Mouse (Mus musculus) spleen, postnatal 4 days (tissue): ENCODE measurements around the gene Mrps35.

Source experiments
- DNase-seq, 2 experiments: peaks; one replicate each; pipeline ENCODE4 v3.0.0; 2022; ENCODE audit warnings: low spot score in 2 of 2

Mrps35 gene

DNA sequence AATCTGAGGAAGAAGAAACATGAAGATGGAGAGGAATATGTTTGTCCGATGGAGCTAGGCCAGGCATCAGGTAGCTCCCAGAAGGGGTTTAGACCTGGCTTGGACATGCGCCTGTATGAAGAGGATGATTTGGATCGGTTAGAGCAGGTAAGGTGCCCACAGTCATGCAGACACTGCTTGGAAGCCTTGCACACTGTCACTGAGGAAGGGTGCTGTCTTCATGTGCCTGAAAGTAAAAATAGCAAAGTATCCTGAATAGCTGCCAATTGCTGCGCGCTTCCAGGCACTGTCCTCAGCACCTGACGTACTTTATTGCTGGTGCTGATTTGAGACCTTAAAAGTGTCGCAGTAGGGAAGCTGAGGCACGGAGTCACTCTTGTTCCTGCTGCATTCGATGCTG lies 13.0 kb upstream of the Mrps35 start:
- peak in 1 of 2 experiments; percentile 31 for DNase-seq

DNA sequence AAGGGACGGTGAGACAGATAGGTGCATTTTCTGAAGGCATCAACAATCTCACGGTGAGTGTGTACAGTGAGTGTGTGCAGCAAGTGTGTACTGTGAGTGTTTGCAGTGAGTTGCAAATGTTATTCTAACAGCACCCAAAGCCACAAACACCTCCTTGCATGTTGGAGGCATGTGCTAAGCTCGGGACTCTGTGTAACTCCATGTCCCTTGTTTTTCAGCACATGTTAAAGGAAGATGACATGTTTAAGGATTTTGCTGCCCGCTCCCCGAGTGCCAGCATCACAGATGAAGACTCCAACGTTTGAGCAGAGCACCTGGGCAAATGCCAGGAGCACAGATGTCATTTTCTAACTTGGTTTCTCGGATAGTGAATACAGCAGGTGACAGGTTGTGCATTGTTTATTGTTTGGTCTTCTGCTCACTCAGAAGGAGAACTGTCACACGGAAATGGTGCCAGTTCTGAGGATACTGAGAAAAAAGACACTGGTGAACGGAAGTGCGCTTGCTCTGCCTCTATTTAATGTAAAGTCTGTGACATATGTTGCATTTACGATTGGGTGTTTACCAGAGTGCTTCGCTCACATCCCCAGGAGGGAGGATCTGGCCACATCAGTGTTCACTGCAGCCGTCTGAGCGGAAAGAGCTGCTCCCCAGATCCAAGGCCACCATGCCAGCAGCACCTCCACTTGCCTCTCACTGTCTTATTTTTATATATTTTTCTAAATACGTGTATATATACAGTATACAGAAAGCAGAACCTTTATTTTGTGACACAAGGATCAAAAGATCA lies 12.3 kb upstream of the Mrps35 start:
- no peak for DNase-seq

DNA sequence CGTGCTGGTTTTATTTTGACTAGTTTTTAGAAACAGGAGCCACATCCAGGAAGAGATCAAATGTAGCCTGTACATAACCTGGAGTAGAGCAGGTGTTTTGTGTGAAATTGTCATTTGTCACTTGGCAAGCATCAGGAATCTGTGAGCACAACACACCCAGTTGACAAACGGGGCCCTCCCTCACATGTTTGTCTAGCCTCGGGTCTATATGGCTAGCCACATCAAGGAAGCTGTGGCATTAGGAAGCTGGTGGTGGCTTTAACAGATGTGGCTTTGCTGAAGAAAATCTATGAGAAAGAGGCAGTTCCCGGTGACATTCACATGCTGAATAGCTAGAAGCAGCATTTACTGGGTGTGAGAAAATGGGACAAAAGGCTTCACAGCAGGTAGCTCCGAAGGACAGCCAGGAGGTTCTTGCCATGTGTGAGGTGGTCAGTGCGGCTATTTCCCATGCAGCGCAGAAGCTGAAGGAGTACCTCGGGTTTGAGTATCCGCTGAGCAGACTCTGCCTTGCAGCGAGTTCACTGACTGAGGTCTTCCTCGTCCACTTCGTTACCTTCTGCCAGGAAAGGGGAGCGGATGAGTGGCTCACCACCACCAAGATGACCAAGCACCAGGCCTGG lies 10.2 kb upstream of the Mrps35 start, which contains the start of gene Rep15:
Rep15 (plus strand) TSS at position 282 of the 623 bp plus-strand sequence.
- no peak for DNase-seq

DNA sequence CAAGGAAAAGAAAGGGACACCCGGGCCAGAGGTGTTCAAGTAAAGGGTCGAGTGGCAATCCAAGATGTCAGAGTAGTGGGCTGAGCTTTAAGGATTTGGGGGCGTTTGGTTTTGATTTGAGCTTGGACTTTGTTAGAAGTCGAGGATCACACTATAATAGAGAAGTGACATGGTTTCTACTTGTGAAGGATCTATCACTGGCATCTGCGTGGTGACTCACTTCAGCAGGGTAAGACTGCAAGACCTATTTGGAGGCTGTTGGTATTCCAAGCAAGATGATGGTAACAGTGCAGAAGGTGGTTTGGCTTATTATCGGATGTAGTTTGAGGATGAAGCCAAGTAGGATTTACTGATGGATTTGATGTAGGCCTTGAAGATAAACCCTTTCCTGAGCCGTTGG lies 1.1 kb downstream of the Mrps35 start:
- DNase-seq: no peak

DNA sequence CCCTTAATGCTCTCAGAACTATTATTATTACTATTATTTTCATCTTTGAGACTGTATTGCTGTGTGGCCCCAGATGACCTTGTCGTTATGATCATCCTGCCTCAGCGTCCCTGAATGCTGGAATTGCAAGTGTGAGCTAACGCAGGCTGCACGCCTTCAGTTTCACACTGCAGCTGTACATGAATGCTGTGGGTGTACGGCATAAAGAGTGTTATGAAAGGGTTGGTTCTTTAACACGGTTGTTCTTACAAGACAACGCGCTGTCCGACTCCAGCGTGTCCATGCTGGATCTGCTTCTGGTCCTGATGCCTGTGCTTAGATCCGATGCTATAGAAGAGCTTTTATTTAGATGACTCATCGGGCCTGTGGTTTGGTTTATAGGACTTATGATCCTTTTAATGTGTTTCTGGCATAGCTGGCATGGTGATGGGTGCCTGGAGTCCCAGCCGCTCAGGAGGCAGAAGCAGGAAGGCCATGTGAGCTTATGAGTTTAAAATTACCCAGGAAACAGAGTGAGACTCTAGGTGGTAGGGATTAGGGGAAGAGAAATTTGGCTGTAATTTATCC lies 6.8 kb downstream of the Mrps35 start:
- no peak for DNase-seq

DNA sequence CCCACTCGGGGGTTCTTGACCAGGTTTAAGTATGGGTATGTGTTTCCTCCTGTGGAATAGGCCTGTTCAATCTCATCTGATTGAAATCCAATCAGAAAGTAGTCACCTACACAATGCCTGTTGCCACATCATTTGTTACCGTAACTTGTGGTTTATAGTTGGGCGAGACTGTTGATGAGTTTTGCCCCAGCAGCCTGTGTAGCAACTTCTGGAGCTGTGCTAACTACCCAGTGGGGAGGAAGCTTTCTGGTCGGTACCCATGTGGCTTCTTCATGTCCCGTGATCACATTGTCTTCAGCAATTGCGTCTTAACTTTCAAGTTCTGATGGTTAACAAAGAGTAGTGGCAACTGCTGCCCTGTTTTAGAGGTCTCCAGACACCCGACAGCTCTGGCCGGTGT lies 9.1 kb downstream of the Mrps35 start:
- peak in 1 of 2 experiments; percentile 56 for DNase-seq

DNA sequence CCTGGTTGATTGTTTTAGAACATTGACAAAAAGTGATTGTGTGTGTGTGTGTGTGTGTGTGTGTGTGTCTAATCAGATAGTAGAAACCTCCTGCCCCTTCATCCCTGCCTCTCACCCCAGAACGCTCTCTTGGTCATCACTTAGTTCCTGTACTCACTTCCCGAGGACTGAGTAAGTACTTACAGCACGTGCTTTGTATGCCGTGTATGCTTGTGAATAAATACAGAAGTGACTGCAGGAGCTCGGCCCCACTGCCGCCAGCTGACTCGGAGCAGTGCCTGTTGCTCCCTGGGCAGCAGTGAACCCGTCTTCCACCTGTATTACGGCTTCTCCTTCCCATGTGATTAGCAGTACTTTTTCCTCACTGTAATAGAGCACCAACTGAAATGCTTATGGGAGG lies 9.9 kb downstream of the Mrps35 start:
- peak in 1 of 2 experiments; percentile 44 for DNase-seq

DNA sequence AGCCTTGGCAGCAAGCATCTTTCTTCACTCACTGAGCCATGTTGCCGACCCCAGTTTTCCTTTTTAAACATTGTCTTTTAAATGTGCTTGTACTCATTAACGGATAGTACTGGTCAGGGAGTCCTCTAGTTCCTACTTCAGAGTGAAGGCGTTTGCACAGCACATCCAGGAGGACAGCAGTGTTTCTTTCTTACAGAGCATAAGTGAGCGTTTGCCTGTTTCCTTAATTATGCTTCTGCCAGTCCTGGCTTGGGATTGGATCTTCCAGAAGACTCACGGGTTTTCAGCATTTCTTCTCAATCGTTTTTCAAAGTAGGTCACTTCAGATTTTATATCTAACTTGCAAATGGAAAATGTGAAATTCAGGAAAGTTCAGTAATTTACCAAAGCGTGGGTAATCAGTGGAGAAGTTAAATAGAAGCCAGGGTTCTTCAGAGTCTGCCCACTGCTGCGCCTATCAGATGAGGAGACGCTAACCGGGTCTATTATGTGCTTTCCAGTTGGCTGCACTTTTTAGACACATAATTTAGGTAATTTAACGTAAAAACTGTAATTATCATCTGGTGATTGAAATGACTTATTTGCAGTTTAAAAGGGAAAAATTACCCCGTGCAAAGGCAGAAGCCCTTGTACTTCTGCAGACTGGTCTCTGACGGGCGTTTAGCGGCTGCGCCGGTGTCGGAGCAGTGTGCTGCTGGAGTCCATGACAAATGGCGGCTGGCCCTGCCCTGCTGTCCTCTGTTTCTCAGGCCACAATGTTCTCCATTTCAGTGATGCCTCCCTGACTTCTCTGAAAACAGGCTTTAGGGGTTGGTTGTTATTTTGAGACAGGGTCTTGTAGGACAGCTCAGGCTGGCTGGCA lies 11.5 kb downstream of the Mrps35 start:
- DNase-seq: peak in 1 of 2 experiments; percentile 50

DNA sequence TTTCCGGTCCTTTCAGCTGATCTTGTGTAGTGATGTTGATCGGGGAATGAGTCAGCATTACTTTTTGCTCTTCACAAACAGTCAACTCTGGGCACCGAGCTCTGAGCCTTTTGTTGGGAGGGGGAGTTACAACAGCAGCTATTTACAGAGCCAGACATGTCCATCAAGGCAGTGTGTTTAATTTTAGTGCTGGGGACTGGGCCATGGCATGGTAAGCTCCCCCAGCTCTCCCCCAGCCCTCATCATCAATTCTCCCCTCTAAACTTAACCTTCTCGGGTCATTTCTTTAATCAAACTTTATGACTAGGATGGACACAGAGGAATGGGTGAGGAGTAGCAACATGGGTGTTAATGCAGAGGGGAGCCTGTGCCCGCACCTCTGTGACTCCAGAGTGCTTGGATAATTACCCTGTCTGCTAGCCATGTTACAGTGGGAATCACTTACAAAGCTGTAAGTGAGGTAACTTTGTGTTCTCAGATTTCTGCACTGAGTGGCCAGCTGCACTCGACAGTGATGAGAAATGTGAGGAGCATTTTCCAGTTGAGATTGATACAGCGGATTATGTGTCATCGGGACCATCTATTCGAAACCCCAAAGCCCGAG lies 12.9 kb downstream of the Mrps35 start:
- peak in 1 of 2 experiments; percentile 36 for DNase-seq

DNA sequence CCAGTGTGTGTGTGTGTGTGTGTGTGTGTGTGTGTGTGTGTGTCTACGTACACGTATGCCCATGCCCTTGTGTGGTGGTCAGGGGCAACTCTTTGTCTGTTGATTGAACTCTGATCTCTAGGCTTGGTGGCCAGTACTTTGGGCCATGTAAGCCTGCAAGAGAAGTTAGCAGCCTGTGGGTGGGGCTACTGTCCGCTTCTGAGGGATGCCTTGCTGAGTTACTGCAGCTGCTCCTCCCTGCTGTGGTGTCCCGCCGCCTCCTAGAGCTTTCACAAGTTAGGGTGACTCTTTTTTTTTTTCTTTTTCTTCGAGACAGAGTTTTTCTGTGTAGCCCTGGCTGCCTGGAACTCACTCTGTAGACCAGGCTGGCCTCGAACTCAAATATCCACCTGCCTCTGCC lies 16.8 kb downstream of the Mrps35 start:
- no peak for DNase-seq

DNA sequence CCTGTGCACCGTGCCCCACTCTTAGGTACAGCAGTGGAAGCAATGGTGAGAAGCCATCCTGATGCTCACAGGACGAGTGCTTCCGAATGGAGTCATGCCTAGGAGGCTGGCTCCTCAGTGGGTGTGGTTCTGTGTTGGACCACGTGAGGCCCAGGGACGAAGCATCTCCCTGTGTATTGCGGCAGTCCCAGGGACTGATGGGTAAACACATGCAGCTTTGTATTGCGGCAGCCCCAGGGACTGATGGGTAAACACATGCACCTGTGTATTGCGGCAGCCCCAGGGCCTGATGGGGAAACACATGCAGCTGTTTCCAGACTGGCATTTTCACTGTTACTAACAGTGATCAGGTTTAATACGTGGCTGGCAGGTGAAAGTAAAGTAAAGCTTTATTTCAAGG lies 19.1 kb downstream of the Mrps35 start:
- no peak for DNase-seq

DNA sequence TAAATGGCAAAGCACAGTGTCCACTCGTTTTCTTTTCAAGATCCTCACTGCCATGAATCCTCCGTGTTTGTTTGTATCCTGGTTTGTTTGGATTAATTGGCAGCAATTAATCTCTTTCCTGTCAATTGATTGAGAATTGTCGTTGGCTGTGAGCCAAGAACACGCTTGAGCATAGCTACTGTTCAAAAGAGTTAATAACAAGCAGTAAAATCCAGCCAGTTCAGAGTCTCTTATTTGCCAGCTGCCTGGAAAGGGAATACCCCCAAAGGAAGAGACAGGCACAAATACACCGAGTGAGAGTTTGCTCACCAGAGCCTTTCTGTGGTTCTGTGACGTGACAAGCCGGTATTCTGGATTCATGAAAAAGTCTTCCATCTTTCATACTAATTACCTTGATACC lies 19.5 kb downstream of the Mrps35 start:
- DNase-seq: no peak

DNA sequence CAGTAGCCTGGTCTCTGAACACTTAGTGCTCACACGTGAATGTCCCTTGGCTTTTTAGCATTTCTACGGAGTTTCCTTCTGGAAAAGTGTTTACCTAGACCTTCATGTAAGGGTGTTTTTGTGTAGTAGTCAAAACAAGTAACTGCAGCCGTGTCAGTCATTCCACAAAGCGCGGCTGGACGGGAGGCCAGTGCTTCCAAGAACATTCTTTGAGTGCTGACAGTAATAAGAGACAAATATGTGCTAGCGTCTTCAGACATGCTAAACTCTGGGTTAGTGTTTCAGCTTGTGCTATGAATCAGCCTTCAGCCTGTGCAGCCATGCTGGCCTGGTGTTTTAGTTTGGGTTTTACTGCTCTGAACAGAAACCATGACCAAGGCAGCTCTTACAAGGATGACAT lies 20.1 kb downstream of the Mrps35 start:
- no peak for DNase-seq

DNA sequence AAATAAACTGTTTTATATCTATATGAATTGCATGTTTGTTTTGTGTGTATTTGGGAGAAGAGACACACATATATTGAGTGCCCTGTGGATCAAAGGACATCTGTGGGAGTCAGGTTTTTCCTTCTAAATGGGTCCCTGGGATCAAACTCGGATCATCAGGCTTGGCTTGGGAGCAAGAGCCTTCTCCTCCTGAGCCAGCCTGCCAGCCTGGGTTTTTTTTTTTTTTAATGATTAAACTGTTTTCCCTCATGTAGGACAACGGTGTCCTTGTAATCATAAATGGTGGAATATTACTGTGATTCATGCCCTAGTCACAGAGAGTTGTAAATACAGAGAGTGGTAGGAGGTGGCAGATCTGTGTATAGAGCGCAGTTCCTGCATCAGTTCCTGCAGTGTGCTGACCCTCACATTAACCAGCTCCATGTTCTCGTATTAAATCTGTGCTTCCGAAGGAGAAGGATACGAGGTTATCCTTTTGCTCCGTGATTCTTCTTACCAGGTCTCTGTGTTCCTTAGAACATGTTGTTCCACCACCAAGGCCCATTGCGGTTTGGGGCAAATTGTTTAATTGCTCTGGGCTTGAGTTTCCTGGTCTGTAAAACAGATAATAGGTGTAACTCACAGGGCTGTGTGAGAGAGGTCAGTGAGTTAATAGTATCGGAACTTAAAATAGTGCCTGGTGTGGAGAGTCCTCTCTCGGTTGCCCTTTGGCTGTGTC lies 21.8 kb downstream of the Mrps35 start:
- DNase-seq: no peak

DNA sequence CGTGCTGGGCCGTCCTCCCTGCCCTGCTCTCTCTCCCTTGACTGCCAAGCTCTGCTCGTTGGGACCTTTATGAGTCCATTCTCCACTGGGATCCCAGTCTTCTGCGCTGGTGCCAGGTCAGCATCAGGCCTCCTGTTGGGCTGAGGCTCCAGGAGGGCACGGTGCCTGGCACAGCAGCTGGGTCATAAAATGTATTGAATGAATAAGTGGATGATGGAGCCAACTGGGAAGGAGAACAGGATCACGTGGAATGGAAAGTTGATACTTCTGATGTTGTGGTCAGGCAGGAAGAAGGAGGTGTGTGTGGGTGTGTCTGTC lies 22.3 kb downstream of the Mrps35 start:
- no peak for DNase-seq

DNA sequence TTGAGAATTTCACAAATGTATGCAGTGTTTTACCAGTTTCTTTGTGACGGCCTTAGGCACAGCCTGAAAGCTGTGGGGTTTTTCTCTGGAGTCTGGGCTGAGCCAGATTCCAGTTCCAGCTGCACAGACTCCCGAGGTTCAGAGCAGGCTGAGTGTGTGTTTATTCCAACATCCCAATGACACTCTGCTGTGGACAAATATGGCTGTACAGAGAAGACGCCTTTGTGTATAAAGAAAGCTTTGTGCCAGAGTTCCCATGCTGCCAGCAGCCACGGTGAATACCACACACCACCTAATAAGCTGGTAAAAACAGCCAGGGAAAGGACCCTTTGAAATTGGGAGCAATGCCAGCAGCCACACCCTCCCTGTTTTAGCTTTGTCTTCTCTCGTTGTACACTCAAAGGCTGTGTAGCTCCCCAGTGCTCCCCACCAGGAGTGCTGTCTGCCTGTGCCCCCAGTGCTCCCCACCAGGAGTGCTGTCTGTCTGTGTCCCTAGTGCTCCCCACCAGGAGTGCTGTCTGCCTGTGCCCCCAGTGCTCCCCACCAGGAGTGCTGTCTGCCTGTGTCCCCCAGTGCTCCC lies 33.3 kb downstream of the Mrps35 start:
- no peak for DNase-seq

DNA sequence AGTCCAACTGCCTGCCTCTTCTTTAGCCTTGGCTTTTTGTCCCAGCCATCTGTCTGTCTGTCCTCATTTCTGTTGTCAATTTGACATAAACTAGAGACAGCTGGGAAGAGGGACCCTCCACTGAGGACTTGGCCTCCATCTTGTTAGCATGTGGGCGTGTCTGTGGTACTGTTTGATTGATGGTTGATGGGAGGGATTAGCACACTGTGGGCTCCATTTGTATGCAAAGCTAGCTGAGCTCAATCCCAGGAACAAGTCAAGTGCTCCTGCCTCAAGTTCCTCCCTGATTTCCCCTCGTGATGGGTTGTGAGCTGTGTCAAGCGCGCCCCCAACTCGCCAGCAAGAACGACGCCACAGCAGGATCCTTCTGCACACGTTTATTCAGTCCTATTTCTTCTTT lies 34.3 kb downstream of the Mrps35 start:
- DNase-seq: no peak

DNA sequence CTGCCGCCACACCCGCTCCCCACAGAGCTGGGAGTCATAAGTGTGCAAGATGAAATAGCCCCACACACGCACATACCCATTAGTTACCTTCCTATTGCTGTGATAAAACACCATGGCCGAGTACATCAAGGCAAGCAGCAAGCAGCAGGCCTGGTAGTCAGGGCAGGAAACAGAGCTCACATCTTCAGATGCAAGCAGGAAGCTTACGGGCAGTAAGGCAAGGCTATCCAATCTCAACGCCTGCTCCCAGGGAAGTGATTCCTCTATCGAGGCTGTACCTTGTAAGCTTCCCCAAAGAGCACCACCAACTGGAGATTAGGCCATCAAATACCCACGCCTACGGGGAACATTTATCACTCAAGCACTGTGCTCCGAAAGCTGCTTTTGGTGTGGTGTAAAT lies 37.4 kb downstream of the Mrps35 start:
- no peak for DNase-seq

DNA sequence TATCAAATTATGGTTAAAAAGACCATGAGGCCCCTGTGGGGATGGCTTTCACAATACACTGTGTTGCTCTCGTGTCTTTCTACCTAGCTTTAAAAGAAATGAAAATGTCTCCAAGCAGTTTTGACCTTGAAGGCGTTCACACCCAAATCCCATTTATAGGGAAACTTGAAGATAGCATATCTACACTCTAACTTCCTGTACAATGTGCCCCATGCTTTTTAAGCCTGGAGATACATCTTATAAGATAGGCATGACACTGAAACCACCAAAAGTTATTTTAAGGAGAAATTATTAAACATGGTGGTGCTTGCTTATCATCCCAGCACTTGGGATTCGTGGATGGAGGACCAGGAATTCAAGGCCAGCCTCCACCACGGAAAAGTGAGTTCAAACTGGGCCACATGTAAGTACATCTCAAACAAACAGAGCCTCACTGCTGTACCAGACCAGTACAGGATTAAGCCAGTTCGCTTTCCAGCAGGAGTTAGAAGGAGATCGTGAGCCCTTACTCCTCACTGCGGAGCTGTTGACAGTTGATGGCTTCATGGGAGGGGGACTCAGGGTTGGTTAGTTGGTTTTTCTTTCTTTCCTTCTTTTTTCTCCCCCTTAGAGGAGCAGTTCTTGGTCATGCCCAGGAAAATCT lies 43.0 kb downstream of the Mrps35 start:
- no peak for DNase-seq

DNA sequence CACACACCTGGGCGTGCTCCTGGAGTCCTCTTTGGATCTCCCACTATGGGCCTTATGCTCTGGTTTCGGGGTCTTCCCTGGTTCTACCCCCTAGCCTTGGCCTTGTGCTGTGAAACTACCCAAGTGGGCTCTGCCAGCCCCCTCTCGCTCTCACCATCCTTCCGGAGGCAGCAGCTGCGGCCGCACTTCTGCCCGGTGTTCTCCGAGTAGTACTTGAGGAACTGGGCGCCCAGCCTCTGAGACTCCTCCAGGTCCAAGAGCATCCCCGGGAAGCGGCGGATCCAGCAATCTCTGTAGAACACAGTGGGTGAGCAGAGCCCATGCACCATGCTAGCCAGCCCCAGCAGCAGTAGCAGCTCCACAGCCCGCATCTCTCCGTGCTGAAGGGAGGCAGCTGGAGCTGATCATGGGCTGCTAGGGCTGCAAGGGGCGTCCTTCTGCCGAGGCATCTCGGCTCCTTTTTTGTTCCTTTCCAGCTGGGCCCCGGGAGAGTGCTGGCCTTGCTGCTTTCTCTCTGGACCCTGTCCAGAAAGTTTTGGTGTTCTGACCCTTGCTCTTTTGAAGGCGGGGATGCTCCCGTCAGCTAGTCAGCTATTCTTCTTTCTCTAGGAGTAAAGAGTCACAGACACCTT lies 44.1 kb downstream of the Mrps35 start, which contains the start of gene Mansc4:
Mansc4 (minus strand) TSS at position 439 of the 632 bp plus-strand sequence.
- DNase-seq: no peak
